Mouse (Mus musculus): Measurements from ENCODE around the gene Prkg1.

The Prkg1 gene

DNA sequence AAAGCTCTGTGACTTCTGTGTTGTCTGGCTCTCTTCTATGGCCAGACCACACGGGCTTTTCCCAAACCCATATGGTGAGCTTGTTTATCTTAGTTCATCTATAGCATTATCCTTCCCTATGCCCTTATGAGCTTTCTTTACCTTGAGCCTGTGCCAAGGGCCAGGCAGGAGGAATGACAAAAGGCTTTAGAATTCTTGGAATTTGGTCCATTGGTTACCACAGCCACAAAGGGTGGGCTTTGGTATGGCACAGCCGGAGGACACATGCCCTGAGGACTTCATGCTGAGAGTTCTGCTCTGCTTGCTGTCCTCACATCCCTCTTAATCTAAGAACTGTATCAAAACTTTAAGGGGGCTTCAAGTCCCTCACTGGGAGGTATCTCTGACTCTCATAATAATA is 628.5 kb downstream of the Prkg1 start:
- DNase-seq = no peak

DNA sequence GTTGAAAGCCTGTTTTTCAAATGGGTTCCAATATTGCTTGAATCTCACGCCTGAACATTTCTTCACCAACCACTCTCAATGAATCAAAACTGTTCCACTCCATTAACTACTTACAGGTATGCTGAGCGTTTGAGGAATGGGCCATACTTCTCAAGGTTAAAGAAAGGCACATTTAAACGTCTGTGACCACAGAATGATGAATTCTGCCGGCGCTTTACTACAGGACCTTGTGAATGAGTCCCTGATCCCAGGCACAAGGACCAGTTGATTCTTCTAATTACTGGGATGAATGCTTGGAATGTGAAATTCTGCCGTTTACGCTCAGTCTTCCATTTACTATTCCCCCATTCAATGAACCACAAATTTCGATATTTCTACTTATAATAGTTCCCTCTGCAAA is 632.2 kb downstream of the Prkg1 start:
- DNase-seq = no peak

DNA sequence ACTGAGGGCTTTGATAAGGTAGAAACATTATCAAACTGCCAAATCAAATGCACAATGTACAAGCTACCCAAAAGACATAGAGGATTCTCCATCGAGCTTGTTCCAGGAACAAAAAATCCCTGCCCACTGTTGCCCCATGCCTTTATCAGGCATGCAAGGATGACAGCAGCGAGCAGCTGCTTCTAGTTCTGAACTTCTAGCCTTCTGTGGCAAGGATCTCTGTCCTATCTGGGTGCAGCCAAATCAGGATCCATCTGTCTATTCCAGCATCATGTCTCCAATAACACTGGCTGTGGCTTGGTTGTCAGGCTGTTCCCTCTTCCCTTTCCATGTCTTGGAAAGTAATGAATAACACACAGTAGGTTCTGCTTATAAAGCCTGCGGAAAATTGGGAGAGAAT is 640.2 kb downstream of the Prkg1 start:
- no peak for DNase-seq

DNA sequence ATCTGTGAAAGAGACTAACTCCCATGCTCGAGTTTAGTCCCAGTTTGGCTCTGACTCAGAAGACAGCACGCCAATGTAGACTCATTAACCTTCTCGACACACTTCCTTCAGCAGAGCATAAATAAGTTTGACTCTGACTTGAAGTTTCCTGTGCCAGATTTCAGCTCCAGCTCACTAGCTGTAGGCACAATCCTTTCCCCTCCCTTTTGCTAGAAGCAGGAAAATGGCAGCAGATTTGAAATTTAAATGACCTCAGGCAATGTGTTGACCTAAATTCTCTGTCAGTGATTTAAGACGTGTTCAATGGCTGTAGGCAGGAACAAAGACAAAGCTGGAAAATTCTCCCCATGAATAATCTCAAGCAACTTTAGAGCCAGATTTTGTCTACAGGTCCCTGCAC is 650.1 kb downstream of the Prkg1 start:
- DNase-seq = no peak

DNA sequence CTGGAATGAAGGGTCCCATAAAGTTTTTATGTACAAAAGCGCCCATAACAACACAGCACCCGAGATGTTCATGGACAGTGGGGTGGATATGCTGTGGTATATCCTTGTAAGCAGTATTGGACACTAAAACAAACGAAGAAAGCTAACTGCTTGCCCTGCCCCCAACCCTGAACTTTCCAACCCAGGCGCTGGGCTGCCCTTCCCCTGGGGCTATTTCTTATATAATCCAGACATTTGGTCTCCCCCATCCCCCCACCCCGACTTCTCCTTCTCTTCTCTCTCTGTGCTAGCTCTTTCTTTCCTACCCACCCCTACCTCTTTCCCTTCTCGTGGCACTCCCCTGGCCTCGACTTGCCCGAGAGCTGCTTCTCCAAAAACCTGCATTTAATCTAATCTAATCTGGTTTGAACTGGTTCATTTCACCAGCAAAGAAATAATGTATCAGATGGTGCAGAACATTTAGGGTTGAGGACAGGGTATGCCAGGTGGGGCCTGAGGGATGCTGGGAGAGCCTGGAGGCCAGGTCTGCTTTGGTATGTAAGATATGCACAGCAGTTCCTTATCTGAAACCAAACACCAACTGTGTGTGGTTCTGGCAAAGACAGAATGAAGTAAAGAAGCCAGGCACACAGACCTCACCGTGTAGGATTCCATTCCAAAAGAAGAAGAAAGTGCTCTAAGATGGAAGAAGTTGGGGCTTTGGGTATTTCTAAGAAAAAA is 657.8 kb downstream of the Prkg1 start:
- no peak for DNase-seq

DNA sequence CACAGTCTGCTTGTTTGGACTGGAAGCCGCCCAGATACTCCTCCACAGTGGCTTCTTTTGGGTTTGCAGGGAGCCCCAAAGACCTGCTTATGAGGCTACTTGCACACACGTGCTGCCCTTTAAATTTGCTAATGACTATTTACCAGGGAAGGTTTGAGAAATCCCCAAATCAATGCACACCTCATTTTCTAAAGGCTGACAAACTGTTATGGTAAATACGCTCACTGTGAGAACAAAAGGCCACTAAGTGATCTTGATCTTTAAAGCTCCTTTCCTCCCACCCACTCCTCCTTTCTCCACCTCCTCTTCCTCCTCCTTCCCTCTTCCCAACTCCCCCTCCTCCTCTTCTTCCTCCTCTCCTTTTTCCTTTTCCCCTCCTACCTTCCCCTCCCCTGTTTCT is 658.8 kb downstream of the Prkg1 start:
- no peak for DNase-seq

DNA sequence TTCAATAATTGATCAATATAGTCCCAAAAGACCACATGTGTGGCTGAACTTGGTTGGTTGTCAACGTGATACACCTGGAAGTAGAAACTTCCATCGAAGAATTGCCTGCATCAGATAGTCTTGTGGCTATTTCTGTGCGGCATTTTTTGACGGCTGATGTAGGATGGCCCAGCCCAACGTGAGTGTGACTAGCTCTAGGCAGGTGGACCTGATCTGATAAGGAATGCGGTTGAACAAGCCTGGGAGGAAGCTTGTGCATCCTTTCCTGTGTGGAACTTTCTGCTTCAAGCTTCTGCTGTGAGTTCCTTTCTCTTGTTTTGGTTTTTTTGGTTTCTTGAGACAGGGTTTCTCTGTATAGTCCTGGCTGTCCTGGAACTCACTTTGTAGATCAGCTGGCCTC is 660.1 kb downstream of the Prkg1 start:
- no peak for DNase-seq

DNA sequence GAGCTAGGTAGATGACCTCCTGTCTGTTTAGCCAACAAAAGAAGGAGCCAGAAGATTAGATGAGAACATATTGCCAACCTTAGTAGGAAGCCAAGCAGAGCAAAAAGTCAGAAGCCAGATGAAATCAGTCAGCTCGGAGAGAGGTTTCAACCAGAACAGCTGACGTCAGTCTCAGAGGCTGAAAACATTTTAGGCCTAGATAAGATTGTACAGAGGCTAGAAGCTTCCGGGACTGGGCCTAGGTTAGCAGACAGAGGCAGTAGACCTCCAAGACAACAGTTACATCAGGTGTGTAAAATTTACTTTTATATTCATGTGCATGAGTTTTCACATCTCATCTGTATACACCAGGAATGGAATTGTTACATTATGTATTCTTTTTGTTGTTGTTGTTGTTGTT is 665.5 kb downstream of the Prkg1 start:
- no peak for DNase-seq

DNA sequence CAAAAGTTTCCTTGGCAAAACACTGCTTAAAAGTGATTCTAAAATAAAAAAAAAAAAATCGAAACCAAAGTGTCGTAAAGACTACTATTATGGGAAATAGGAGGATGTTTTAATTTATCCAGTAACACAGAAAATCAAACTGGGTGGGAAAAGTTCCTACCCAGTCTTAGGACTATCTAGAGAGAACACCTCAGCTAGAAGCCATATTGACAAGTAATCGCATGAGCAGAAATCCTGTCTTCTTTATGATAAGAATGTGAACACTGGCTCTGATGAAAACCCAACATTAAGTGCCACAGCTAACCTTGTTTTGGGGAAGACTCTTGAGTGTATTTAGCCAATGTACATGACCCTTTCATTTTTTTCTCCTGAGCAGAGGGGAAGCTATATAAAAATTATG is 667.0 kb downstream of the Prkg1 start:
- DNase-seq = no peak

DNA sequence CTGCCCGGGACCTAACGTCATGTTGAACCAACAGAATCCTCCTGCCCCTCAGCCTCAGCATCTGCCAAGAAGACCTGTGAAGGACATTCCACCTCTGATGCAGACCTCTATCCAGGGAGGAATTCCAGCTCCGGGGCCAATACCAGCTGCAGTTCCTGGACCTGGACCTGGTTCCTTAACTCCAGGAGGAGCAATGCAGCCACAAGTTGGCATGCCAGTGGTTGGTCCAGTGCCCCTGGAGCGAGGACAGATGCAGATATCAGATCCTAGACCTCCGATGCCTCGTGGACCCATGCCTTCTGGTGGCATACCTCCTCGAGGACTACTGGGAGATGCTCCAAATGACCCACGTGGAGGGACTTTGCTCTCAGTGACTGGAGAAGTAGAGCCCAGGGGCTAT is 681.1 kb downstream of the Prkg1 start:
- DNase-seq = peak; percentile 22 to 27

DNA sequence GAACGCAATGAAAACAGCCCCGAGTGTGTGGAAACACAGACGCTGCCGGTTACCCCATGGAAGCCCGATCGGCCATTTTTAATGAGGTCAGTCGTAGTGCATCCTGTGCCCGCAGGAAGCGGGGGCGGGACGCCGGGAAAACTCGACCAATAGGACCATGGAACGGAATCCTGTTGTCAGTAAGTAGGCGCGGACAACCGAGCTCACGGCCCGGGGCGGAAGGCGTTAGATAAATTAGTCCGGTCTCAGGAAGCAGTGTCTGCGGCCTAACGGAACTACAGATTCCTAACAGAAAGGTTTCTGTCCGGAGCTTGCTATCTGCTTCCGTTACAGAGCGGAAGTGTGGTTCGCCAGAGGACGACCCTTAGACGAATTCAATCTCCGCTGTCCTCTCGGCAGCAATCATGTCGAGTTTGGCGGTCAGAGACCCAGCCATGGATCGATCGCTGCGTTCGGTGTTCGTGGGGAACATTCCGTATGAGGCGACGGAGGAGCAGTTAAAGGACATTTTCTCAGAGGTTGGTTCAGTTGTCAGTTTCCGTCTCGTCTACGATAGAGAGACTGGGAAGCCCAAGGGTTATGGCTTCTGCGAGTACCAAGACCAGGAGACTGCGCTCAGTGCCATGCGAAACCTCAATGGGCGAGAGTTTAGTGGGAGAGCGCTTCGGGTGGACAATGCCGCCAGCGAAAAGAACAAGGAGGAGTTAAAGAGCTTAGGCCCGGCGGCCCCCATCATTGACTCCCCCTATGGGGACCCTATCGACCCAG is 682.0 kb downstream of the Prkg1 start, which contains the start of gene Cstf2t:
Cstf2t (plus strand) TSS at position 176 of the 768 bp plus-strand sequence.
- DNase-seq = peak; percentile 100

DNA sequence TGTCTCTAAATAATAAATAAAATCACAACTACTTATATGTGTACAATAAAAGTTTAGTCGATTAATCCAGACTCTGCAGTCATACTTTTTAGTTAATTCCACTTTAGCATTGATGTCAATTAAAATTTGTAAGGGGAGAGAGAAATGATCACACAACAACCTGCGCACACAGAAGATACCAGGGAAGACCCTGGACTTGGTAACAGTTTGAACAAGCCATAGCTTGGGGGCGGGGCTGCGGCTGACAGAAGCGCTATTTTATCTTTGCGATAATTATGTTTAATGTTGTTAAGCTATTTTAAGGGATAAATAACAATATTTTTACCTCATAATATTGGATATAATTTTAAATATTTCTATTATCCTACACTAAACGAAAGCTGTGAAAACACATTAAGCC is 682.6 kb downstream of the Prkg1 start:
- DNase-seq = no peak

DNA sequence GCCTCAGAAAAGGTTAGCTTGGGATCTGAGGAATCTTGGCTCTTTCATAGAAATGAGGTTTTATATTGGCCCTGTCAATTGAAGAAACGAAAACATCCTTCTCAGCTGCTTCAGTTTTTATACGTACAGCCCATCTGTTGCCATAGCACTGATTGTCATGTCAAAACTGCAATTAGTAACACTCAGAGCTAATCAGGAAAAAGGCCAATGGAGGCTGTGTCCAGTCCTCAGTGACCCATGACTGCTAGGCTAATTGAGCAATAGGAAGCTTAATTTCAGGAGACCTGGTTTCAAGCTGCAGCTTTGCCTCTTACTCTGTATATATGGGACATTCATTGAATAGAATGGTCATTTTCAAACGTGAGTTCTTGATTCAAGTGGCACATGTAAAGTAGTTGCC is 686.6 kb downstream of the Prkg1 start:
- DNase-seq = no peak

DNA sequence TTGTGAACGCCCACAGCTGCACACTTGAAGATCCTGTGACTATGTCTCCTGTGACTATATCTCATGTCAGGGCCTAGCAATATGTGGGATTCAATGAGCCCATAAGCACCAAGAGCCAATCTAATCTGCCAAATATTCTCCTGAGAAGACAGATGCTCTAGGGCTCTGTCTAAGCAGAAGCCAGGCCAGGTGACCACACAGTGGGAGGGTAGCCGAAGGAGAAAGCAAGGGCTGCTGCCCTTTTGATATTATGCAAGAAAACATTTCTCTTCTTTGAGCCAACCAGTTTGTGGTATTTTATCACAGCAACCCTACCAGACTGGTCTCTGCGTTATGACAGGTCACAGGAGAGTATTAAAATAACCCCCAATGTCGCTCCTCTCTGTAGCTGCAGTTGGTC is 688.7 kb downstream of the Prkg1 start:
- peak; percentile 30 to 58 for DNase-seq

DNA sequence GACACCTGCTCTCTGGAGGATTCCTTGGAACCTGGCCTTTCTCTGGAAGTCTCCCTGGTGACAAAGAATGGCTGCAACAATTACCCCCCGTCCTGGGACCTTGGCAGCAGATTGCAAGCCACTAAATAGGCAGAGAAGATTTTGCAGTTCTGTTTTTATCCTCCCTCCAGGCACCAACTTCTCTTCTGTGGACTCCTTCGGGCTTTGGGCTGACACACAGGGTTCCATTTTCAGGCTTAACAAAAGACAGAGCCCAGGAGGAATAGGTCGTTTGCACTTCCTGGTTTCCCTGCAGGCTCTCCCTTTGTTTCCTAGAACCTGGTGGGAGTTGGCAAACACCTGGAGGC is 690.1 kb downstream of the Prkg1 start:
- peak; percentile 11 to 23 for DNase-seq

DNA sequence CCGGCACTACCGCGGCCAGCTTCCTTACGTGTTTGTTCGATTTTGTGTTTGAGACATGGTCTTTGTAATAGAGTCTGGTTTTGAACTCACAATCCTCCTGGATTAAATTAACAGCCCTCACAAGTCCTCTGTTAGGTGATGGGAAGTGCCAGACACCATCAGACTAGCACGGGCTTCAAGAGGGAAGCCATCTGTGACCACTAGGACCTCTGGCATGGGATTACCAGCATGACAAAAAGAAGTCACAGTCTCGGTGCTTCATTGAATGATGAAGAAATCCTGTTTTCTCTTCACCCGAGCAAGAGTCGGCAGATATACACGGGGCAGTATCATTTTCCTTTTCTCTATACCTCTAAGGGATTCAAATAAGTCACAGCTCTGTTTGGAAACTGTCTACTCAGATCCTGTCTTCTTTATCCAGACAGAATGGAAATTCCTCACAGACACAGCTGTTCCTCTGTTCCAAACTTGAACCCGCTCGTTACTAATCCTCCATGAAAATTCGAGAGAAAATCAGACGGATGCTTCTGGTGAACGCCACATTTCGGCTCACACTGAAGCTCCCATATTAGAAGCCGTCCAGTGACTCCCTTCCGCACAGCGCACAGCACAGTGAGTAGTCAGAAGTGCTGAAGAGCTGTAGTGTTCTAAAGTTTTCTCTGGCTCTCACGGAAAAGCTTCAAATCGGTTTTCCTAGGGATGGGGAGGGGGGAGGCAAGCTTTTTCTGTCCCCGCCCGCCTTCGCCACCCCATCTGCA is 690.7 kb downstream of the Prkg1 start:
- peak in 1 of 2 experiments; percentile 20 for DNase-seq

DNA sequence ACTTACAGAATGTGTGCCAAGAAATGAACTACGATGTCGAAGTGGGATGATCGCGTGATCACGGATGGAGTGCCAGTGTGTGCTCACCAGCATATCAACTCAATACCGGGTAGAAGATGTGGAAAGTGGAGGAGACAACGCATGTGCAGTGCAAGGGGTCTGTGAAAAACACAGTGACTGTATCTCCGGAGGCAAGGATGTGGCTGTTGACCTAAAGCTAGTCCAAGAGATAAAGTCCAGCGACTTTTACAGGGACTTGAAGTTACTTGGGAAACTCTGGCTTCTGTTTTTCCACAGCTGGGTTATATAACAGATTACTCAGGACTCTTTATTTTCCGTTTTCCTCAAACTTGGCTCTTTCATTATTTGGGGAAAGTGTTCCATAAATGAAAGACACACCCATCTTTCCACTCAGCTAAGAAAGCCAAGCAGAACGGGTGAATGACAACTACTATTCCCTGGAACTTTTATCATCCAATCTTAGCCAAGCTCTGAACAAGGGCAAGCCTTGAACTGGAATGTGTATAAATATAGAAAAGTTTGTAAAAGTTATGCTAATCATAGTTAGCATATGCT is 699.5 kb downstream of the Prkg1 start:
- DNase-seq = no peak

DNA sequence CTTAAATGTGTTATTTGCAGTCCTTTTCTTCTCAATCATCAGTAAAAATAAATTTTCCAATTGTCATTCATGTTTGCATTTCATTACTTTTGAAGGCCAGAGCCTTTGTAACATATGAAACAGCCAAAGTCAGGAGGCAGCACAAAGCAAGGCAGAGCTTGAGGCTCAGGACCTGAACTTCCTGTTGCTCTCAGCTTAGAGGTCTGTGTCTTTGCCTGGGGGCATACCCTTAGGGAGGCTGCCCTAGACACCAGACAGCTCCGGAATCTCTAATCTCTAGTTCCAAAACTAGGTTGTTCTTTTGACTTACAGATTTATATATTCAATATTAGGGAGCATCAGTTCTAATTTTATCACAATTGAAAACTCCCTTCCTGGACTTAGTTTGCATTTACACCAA is 700.1 kb downstream of the Prkg1 start:
- DNase-seq = no peak

DNA sequence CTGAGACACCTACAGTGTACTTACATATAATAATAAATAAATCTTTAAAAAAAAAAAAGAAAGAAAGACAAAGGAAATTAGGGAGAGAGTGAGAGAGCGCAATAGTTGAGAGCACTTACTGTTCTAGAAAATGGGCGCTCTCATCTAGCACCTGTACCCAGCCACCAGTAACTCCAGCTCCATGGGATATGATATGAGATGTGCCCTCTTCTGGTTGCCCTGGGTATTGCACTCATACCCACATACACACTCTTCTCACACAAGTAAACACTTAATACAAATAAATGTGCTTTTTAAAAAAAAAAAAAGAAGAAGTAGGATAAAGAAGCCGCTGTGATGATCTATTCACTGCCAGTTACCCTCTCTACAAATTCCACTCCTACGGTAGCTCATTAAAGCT is 718.2 kb downstream of the Prkg1 start:
- DNase-seq = peak in 1 of 2 experiments; percentile 5

DNA sequence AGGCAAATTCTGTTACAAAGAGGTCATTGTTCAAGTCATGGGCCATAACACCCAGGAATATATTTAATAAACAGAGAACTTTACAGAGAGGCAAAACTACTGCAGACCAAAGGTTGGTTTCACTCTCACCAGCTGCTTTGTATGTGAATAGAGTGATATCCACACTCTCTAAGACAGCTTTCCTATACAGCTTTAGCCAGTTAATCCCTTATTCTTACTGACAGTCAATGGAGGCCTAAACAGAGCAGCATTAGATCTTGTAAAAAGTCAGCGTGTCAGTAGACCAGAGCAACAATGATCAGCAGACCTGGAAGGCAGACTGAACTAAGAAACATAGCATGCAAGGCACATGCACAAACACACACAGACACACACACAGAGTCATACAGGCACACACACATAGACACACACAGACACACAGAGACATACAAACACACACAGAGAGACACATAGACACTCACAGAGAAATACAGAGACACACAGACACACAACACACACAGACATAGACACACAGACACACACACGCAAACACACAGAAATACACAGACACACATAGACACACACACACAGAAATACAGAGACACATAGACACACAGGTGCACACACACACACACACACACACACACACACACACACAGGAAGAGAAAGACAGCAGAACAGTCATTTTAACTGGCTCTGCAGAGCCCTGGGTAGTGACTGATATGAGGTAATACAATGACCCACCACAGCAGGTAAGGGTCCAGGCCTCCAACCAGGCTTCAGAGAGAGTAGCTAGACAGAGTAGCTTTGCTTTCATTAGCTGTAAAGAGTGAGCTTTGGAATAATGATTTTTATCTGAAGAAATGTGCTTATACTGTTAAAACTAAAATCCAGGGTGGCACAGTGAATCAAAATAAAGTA is 723.6 kb downstream of the Prkg1 start:
- DNase-seq = no peak

DNA sequence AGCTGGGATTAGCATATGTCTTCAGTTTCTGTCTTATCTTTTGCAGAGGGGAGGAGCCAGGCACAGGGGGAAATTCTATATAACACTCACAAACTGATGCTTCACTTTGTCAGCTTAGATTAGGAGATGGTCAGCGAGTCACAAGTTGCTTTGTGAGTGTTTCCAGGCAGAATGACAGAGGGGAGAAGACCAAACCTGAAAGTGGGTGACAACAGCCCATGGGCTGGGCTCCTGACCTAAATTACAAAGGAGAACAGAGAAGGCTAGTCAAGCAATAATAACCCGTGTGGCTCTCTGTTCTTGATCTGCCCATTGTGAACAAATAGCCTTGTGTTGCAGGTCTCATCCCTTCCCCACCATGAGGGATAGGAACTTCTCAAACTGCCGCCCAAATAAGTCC is 725.9 kb downstream of the Prkg1 start:
- DNase-seq = no peak

DNA sequence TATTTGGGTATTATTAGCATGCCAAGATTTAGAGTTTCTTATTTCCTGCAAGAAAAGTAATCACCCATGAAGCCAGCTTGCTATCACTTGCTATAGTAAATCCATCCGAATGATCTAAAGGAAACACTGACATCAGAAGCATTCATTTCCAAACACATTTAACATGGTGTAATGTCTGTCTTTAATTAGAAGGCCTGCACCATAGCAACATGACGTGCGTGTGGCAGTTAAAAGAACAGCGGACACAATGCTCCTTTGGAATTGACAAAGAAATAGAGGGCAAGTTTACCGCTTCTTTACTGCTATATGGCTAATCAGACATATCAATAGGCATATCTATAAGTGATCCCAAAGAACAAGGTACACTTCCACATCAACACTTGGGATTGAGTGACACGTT is 733.2 kb downstream of the Prkg1 start:
- DNase-seq = no peak
